Mouse (Mus musculus) forebrain, embryonic 11.5 days (tissue): ENCODE measurements at regions not wholly inside any gene's neighbourhood (a gene's known extent, or its start where the extent isn't known, plus 50 kb on each side); places are given as distances from the start of the nearest gene placed in this dataset.

Experiments used
- ATAC-seq: fragments of 200-750 bp; cut with Nextera tagmentation; replicated peaks from 2 replicates; pipeline ENCODE4 v1.8.0; 2017; ENCODE audit warnings: moderate TSS enrichment; ENCODE audit not compliant: low FRiP score
- DNase-seq: peaks from one replicate; pipeline ENCODE4 v3.0.0-alpha.2; 2017; ENCODE audit warnings: low spot score
- H3K27ac ChIP-seq: fragments of 300-500 bp; sonication (generic); 2 replicates; pipeline ENCODE4 v1.5.1; 2014; ENCODE audit warnings: low read depth, low read length
- H3K27me3 ChIP-seq: fragments of 300-500 bp; sonication (generic); 2 replicates; pipeline ENCODE4 v1.6.1; 2014; ENCODE audit warnings: mild to moderate bottlenecking, low read length, mixed read lengths; ENCODE audit not compliant: control insufficient read depth, insufficient read depth
- H3K36me3 ChIP-seq: fragments of 300-500 bp; sonication (generic); 2 replicates; pipeline ENCODE4 v1.6.1; 2014; ENCODE audit warnings: mild to moderate bottlenecking, low read length, moderate library complexity, mixed read lengths; ENCODE audit not compliant: control insufficient read depth, insufficient read depth
- H3K4me1 ChIP-seq: fragments of 300-500 bp; sonication (generic); replicated peaks from 2 replicates; pipeline ENCODE4 v1.6.1; 2014; ENCODE audit warnings: low read length, mixed read lengths; ENCODE audit not compliant: control insufficient read depth, insufficient read depth
- H3K4me2 ChIP-seq: fragments of 300-500 bp; sonication (generic); 2 replicates; pipeline ENCODE4 v1.6.1; 2014; ENCODE audit warnings: low read depth, mild to moderate bottlenecking, low read length, moderate library complexity, mixed read lengths; ENCODE audit not compliant: severe bottlenecking
- H3K4me3 ChIP-seq: fragments of 300-500 bp; sonication (generic); 2 replicates; pipeline ENCODE4 v1.5.1; 2014; ENCODE audit warnings: low read depth, low read length
- H3K9ac ChIP-seq: fragments of 300-500 bp; sonication (generic); 2 replicates; pipeline ENCODE4 v1.6.1; 2014; ENCODE audit warnings: low read length
- H3K9me3 ChIP-seq: fragments of 300-500 bp; sonication (generic); 2 replicates; pipeline ENCODE4 v1.6.1; 2016; ENCODE audit warnings: low read length, mixed read lengths; ENCODE audit not compliant: control insufficient read depth
- WGBS: fragments of 180-500 bp; shearing (Covaris S2); extraction: QIAGEN DNeasy Blood & Tissue Kit; methylation state at CpG from one replicate; pipeline ENCODE4 v1.1.7; 2014; 5-methylcytosine and 5-hydroxymethylcytosine counted together

DNA sequence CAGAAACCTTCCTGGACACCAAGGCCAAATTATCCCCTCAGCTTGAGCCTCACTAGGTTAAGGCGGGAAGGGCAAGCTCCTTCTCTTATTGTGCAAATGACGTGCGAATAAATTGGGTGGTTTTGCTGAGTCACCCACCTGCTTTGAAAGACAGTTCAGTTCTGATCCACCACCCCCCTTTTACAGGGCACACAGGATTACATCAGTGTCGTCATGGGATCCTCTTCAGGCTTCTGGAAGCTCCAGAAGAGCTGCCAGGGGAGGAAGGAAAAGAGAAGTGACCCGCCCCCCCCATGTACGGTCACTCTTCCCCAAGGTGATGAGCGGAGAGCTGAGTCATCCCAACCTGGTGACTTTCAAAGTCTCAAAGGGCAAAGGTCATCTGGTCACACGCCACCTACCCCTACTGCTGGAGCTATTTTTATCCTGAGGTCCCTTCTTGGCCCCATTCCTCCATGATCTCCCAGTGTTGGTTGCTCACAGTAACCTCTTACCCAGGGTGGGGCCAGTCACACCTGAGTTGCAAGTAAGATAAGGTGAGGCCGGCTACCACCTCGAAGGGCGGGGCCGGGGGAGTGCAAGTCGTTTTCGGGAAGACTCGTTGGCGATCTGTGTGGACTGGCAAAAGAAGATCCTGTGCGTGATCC lies 58.9 kb upstream of the Smndc1 start:
- WGBS = 88% methylated on average over 17 of the region's 17 CpGs
- Histone ChIP-seq H3K27ac (no peak overlapping the region), H3K4me1 (0 out of 2 replicates have a peak, but pooled peaks cover 1% of the 10 kb centered on the region), H3K9ac (no peak overlapping the region), H3K9me3 (no peaks in the 10 kb centered on the region), H3K4me2 (no peak overlapping the region), H3K27me3 (no peaks in the 10 kb centered on the region), H3K4me3 (no peak overlapping the region), H3K36me3 (no peaks in the 10 kb centered on the region)
- no peak for ATAC-seq
- DNase-seq = no peak

DNA sequence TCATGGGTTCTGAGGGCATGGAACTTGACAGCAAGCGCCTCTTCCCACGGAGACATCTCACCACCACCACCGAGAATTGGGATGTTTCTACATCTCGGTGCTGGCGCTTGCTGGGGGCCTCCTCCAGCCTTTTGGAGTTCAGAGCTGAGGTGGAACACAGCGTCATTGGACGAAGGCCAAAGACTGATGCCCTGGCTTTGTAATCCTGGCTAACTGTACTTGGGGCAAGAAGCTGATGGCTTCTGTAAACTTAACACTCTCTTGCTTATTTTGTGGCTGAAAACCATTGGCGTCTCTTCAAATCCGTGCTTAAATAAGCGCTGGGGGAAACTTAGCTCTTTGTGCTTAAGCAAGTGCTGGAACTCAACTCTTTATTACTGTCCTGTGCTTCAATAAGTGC lies 57.8 kb upstream of the Smndc1 start:
- H3K27ac ChIP-seq = no peak overlapping the region
- DNase-seq = no peak

DNA sequence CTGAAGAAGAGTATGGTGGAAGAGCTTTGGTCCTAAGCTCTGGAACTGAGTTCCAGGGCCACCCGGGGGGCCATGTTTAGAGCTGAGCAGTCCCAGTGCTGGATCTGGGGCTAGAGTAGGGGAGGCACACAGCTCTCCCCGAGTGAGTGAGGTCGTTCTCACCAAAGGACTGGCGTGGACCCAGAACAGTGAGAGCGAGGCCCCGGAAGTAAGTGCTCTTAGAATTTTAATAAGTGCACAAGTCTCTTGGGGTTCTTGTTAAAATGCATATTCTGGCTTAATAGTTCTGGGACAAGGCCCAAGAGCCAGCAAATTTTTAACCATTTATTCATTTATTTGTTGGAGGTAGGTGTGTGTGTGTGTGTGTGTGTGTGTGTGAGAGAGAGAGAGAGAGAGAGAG lies 57.4 kb upstream of the Smndc1 start:
- no peaks in the 10 kb centered on the region for H3K27me3 ChIP-seq
- H3K4me3 ChIP-seq = no peak overlapping the region
- no peak overlapping the region for H3K4me2 ChIP-seq
- no peak overlapping the region for H3K27ac ChIP-seq
- ATAC-seq (no peak), DNase-seq (no peak)
- 62% methylated on average over 6 of the region's 6 CpGs for WGBS
- no peaks in the 10 kb centered on the region for H3K36me3 ChIP-seq
- no peaks in the 10 kb centered on the region for H3K9me3 ChIP-seq
- no peak overlapping the region for H3K9ac ChIP-seq
- no peaks in the 10 kb centered on the region for H3K4me1 ChIP-seq

More for the DNA sequence above, 57.8 kb upstream of the Smndc1 start:
- no peaks in the 10 kb centered on the region for H3K36me3 ChIP-seq
- WGBS = 88% methylated on average over 10 of the region's 10 CpGs
- H3K9ac ChIP-seq = no peak overlapping the region
- no peak overlapping the region for H3K4me3 ChIP-seq
- ATAC-seq = no peak
- H3K4me2 ChIP-seq = no peak overlapping the region
- no peaks in the 10 kb centered on the region for H3K9me3 ChIP-seq
- no peaks in the 10 kb centered on the region for H3K4me1 ChIP-seq
- no peaks in the 10 kb centered on the region for H3K27me3 ChIP-seq

DNA sequence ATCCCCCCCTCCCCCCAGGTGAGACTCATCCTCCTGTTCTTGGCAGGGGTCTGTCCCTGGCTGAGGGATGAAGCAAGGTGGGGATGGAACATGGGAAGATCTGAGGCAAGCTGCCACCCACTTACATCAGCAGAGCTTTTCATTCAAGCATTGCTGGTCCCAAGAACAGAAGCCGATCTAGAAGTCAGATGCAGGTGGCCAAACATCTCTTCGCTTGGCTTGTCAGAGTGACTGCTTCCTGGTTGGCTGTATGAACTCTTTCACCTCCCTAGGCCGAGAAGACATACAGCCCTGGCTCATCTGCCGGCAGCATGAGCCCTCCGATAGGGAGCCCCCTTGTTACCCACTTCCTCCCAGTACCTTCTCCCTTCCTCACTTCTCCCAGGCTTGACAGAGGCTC lies 55.8 kb upstream of the Smndc1 start:
- 77% methylated on average over 5 of the region's 5 CpGs for WGBS
- Histone ChIP-seq H3K9me3 (no peaks in the 10 kb centered on the region), H3K4me1 (no peaks in the 10 kb centered on the region), H3K36me3 (no peaks in the 10 kb centered on the region), H3K27me3 (no peaks in the 10 kb centered on the region), H3K4me3 (no peak overlapping the region), H3K9ac (no peak overlapping the region), H3K27ac (no peak overlapping the region), H3K4me2 (no peak overlapping the region)
- no peak for ATAC-seq
- DNase-seq = no peak

DNA sequence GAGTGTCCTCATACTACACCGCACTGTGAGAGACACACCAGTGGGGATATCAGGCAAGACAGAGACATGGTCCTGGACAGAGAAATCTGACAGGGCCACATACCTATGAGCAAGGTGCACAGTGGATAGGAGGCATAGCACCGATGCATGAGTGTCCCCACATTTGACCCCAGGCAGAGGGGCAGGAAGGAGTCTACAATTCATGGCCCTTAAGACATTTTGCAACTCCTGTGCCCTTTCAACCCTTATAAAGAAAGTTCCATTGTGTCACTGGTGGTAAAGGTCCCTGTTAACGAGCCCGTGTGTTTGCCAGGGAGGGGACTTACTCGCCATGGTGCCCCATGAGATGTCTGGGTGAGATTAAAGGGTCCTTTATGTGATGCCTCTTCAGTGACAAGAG lies 54.3 kb upstream of the Smndc1 start:
- H3K4me3 ChIP-seq = no peak overlapping the region
- no peaks in the 10 kb centered on the region for H3K36me3 ChIP-seq
- no peak overlapping the region for H3K27ac ChIP-seq
- no peaks in the 10 kb centered on the region for H3K9me3 ChIP-seq
- peaks cover 2% of the 10 kb centered on the region; the same call in 1 of the 2 replicates for H3K4me1 ChIP-seq
- no peaks in the 10 kb centered on the region for H3K27me3 ChIP-seq
- no peak for DNase-seq
- ATAC-seq = no peak
- 42% methylated on average over 5 of the region's 5 CpGs for WGBS
- no peak overlapping the region for H3K9ac ChIP-seq
- no peak overlapping the region for H3K4me2 ChIP-seq

DNA sequence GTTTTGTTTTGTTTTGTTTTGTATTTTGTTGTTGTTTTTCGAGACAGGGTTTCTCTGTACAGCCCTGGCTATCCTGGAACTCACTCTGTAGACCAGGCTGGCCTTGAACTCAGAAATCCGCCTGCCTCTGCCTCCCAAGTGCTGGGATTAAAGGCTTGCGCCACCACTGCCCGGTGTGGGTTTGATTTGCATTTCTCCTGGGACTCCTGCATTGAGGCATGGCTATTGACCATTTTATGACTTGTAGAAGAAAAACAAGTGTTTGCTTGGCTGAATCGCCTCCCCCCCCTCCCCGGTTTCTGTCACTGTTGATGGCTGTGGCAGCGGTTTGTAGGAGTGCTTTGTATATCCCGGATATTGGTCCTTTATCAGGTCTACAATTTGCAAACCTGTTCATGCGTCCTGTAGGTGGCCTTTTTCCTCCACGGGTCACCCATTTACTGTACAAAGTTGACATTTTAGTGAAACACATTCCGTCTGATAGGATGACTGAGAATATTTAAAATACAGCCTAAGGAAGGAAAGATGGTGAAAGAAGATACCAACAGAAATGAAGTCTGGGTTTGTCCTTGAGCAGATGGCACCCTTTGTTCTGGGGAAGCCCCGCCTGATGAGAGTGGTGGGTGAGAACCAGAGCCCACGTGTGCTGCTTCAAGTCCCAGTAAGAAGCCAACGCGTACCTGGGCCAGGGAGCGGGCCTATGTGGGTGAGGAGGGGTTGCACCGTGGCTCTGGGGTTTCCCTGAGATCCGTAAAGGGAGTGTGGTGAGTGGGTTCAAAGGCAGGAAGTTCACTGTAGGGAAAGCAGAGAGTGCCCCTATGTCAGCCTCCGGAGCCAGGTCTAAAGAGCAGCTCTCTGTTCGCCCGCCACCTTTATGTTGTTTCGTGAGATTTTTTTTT lies 52.6 kb upstream of the Smndc1 start:
- no peaks in the 10 kb centered on the region for H3K36me3 ChIP-seq
- peaks cover 2% of the 10 kb centered on the region; the same call in 1 of the 2 replicates for H3K4me1 ChIP-seq
- H3K9ac ChIP-seq = no peak overlapping the region
- no peak overlapping the region for H3K4me2 ChIP-seq
- H3K9me3 ChIP-seq = no peaks in the 10 kb centered on the region
- ATAC-seq = no peak
- no peak for DNase-seq
- H3K4me3 ChIP-seq = no peak overlapping the region
- 88% methylated on average over 22 of the region's 22 CpGs for WGBS
- H3K27me3 ChIP-seq = no peaks in the 10 kb centered on the region
- no peak overlapping the region for H3K27ac ChIP-seq

DNA sequence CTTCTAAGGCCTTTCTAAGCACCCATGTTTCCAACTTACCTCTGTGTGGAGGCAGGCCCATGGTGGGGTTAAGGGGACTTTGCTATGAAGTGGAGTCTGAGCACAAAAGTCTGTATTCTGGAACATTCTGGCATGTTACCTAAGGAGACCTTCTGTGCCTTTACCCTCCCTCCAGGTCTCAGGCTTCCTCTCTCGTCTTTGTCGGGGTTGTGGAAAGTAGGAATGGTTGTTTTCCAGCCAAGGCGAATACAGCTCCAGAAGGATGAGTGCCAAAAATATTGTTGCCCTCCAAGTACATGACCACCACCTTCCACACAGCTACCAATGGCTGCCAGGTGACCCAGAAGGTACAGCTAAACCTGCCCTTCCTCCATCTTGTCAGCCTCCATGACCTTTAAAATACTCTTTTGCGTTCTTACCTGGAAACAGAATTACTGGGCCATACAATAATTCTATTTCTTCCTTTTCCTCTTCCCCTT lies 51.8 kb upstream of the Smndc1 start:
- Histone ChIP-seq H3K4me3 (no peak overlapping the region), H3K27me3 (no peaks in the 10 kb centered on the region), H3K36me3 (no peaks in the 10 kb centered on the region), H3K27ac (no peak overlapping the region), H3K4me2 (no peak overlapping the region), H3K9me3 (no peaks in the 10 kb centered on the region), H3K4me1 (peaks cover 2% of the 10 kb centered on the region; the same call in 1 of the 2 replicates), H3K9ac (no peak overlapping the region)
- ATAC-seq (no peak), DNase-seq (no peak)
- 96% methylated on average over 4 of the region's 4 CpGs for WGBS

DNA sequence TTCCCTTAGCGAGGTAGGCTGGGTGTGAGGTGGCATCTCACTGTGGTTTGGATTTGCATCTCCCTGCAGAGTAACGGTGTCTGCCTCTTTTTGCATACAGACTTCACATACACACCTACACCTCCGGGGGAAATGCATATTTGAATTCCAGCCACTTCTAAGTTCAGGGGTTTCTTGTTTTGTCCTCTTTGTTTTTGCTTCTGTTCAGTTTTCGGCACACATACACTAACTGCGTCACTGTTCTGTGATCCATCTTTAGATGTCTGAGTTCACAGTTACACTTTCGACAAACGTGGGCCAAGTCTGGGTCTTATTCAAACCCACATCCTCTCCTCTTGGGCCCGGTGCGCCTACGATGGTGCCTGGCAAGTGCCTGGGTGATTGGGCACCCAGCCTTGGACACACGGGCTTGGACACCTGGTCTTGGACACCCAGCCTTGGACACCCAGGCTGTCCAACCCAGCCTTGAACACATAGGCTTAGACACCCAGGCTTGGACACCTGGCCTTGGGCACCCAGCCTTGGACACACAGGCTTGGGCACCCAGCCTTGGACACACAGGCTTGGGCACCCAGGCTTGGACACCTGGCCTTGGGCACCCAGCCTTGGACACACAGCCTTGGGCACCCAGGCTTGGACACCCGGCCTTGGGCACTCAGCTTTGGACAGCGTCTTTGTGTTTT lies 51.2 kb upstream of the Smndc1 start:
- WGBS = 83% methylated on average over 13 of the region's 13 CpGs
- H3K27ac ChIP-seq = no peak overlapping the region
- DNase-seq (no peak), ATAC-seq (no peak)
- peaks cover 2% of the 10 kb centered on the region; the same call in 1 of the 2 replicates for H3K4me1 ChIP-seq
- H3K27me3 ChIP-seq = no peaks in the 10 kb centered on the region
- H3K4me3 ChIP-seq = no peak overlapping the region
- H3K9ac ChIP-seq = no peak overlapping the region
- no peaks in the 10 kb centered on the region for H3K36me3 ChIP-seq
- no peak overlapping the region for H3K4me2 ChIP-seq
- H3K9me3 ChIP-seq = no peaks in the 10 kb centered on the region
